Mouse (Mus musculus) left cerebral cortex, postnatal 36 days (tissue): Measurements from ENCODE around the gene Larp4. TPM values are rescaled to one million over a fixed set of nuclear protein-coding genes. Genes with fewer than 3 reads are reported as not detected.

Experiments
- DNase-seq, 2 experiments: peaks; one replicate each; pipeline ENCODE4 v3.0.0; 2021 to 2022; ENCODE audit warnings: low spot score in 2 of 2, mixed read lengths in 1 of 2
- intact Hi-C: fragments of 180-260 bp; cut with DNase I; formaldehyde crosslinking; loops from one replicate; pipeline ENCODE4 v1.15.1; 2025
- total RNA-seq, 2 experiments: library from RNA; stranded (reverse); gene quantifications; 2 replicates each; pipeline ENCODE4 v1.2.3; 2021

Gene Larp4
- total RNA-seq, 2 experiments from 2014 or later, result 47.1 to 47.6 TPM

- intact Hi-C loops, result no loop called here
- DNase-seq, result no peak
These were observed 29.5 kb downstream of the Larp4 start for GRCm38 (mm10) chr15:99999390-99999789.

GRCm38 (mm10) chr15:100004677-100005273 lies 34.9 kb downstream of the Larp4 start:
- no peak for DNase-seq
- intact Hi-C loops, result no loop called here

GRCm38 (mm10) chr15:100006180-100006579 lies 36.3 kb downstream of the Larp4 start:
- intact Hi-C loops, result no loop called here
- no peak for DNase-seq

- intact Hi-C loops, result no loop called here
- DNase-seq, result no peak
These were observed 48.5 kb downstream of the Larp4 start for GRCm38 (mm10) chr15:100018280-100018899.

DNA sequence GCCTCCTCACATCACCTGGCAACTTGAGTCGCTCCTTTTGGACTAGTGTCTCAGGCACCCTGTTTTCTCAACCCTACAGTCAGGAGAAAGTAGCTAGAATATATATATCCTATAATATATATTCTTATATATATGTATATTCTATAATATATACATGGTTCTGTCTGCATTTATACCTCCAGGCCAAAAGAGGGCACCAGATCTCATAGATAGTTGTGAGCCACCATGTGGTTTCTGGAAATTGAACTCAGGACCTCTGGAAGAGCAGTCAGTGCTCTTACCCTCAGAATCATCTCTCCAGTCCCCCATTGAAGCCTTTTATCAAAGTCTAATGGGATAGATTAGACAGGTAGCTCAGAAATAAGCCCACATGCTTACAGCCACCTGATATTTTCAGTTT lies 51.3 kb downstream of the Larp4 start:
- DNase-seq, result no peak
- intact Hi-C loops, result loop anchor here (5.0 kb wide), 3 partner anchors 106 to 446 kb away; partner anchors contain the start of gene Letmd1

DNA sequence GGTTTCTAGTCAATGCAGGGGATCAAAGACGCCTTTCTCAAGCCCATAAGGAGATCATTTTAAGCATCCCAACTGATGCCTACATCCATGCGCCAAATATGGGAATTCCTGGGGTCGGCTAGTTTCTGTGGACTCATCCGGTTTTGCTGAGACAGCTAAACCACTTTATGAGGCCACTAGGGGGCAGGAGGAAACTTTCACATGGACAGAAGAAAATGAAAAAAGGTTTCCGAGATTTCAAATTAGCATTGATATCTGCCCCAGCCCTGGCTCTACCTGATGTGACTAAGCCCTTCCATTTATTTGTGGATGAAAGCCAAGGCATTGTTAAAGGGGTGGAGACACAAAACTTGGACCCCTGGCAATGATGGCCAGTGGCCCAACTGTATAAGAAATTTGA lies 53.1 kb downstream of the Larp4 start:
- intact Hi-C loops, result loop anchor here (5.0 kb wide), 3 partner anchors 104 to 444 kb away; partner anchors contain the start of gene Letmd1
- peak in 1 of 2 experiments; percentile 25 for DNase-seq

DNA sequence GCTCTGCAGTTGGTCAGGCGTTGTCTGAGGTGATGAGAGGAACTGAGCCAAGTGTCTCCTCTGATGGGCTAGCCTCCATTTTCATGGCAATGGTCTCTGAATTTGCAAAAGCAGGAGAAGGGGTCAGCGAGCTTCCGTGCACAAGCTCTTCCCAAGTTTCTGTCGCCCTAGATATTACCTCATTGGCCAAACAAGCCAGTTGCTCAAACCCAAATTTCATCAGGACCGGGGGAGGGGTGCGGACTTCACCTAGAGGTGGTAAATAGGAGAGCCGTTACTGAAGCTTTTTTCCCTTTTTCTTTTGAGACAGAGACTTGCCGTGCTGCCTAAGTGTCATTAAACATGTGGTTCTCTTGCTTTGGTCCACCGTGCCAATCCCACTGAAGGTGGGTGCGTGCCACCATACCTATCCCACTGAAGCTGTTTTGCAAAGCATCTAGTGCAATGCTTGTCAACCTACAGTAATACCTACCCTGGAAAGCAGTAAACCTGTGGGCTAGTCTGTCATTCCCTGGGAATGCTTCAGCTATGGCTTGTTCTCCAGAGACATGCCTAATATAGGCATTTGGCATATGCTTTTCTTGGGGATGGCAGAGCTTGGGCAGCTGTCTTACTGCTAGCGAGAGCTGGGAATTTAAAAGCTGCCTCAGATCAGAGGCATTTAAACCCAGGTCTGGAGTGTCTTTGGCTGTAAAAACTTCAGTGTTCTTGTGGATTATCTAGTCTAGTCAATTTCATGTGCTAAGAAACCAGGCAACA lies 55.4 kb downstream of the Larp4 start:
- intact Hi-C loops, result no loop called here
- DNase-seq, result no peak

- intact Hi-C loops, result no loop called here
- no peak for DNase-seq
These were observed 58.3 kb downstream of the Larp4 start for GRCm38 (mm10) chr15:100028133-100028532.

DNA sequence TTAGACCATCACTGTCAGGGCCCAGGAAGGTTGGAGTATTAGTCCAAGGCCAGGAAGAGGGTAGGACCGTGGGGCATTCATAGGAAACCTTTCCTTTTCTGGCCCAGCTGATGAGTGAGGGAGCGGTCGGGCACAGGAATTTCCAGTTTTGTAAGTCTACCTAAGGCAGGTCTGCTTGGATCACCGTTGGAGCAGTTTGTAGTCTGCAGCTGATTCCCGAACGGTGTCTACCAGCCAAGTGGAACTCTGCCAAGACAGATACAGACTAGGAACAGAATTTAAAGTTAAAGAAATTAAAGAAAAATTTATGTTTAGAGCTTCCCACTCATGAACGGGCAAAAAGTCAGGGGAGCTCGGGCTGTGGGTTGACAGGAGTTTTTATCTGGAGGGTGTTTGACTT lies 59.6 kb downstream of the Larp4 start:
- peak; percentile 26 to 31 for DNase-seq
- intact Hi-C loops, result no loop called here

- no peak for DNase-seq
- intact Hi-C loops, result no loop called here
These were observed 60.0 kb downstream of the Larp4 start for GRCm38 (mm10) chr15:100029900-100030299.

- no peak for DNase-seq
- intact Hi-C loops, result no loop called here
These were observed 62.7 kb downstream of the Larp4 start for GRCm38 (mm10) chr15:100032546-100032945.

GRCm38 (mm10) chr15:100038470-100038971 lies 68.7 kb downstream of the Larp4 start, which contains the start of gene Dip2b:
Gene Dip2b, plus strand, starts transcription at chr15:100038664.
- intact Hi-C loops, result loop anchor here (1.0 to 5.0 kb wide), 3 partner anchors 54 to 189 kb away; partner anchors contain the start of gene Atf1
- peak; percentile 95 for DNase-seq

- peak; percentile 41 to 57 for DNase-seq
- intact Hi-C loops, result loop anchor here (2.0 to 5.0 kb wide), 2 partner anchors 54 to 188 kb away; partner anchors contain the start of gene Atf1
These were observed 69.3 kb downstream of the Larp4 start for GRCm38 (mm10) chr15:100039001-100039701.

DNA sequence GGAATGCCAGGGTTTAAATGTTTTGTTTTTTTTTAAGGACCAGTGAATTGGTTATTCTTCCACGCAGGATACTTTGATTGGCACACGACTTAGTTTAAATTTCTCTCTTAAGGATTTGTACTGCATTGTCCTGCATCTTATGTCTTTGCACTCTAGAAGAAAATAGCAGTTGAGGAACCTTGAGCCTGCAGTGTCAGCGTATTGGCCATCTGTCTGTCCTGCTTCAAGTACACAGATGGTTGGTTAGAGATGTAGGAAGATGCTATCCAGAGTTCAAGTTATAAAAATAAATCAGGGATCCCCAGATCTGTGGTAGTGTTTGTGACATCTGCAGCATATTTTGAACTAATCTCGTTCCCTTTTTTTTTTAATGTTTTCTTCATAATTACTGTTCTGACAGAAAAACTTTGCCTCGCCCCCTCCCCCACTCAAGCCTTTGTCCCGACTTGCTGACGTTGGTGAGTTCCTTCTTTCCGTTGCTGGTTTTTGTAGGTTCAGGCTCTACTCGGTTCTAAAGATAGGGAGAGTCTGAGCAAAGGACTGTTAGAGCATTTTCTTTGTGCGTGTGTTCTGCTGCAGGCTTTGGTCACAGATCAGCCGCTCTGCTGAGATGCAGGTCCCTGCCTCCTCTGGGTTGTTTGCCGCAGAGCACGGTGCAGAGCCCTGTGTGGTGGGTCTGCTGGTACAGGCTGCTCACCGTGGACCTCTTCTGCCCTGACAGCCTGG lies 70.8 kb downstream of the Larp4 start:
- intact Hi-C loops, result loop anchor here (5.0 kb wide), 1 partner anchor 42 kb away; no protein-coding TSS in a partner anchor
- DNase-seq, result peak in 1 of 2 experiments; percentile 21

DNA sequence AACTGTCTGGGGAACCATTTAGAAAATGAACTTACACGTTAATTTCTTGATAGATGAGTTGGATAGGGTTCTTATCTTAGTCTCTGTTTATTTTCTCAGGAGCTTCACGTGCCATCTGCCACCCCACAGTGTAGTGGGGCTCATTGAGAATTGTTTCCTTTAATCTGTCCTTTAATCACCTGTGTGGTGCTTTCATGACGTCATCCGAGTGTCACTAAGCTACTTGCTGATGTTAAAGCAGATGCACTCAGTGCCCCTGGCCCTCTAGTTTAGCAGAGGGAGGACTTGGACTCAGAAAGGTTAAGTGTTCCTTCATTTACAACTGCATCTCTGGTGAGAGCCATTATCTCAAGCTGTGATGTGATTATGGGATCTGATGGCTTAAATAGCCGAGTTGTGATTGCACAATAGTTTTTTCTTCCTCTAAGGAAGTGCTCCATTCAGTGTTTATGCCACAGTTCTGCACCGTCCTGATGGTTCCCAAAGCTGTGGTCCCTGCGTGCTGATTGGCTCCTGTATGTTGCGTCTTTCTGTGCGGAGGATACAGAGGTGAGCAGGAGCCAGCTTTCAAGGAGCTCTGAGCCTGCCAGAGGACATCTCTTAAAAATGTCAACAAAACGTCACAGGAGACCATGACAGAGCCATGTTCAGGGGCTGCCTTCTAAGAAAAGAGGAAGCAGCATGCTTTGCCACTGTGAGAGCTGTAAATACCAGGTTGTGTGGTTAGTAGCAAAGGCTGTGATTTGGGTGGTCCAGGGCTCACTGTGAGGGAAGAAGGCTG lies 71.6 kb downstream of the Larp4 start:
- intact Hi-C loops, result loop anchor here (5.0 kb wide), 1 partner anchor 41 kb away; no protein-coding TSS in a partner anchor
- DNase-seq, result peak; percentile 26 to 27

- intact Hi-C loops, result loop anchor here (5.0 kb wide), 1 partner anchor 40 kb away; no protein-coding TSS in a partner anchor
- no peak for DNase-seq
These were observed 72.2 kb downstream of the Larp4 start for GRCm38 (mm10) chr15:100042048-100042400.

GRCm38 (mm10) chr15:100045576-100045975 lies 75.7 kb downstream of the Larp4 start:
- DNase-seq, result no peak
- intact Hi-C loops, result no loop called here

GRCm38 (mm10) chr15:100049496-100050087 lies 79.7 kb downstream of the Larp4 start:
- DNase-seq, result peak in 1 of 2 experiments; percentile 55
- intact Hi-C loops, result no loop called here
